Mouse (Mus musculus) ES-E14 (cell line): ENCODE results near the gene Dnah8. TPM values are rescaled to one million over a fixed set of nuclear protein-coding genes. Genes with fewer than 3 reads are reported as not detected.

Experiments used
- DNase-seq: peaks from one replicate; pipeline ENCODE4 v3.0.0-alpha.2; 2013; ENCODE audit warnings: low read depth, low spot score
- H3K27ac ChIP-seq: 2 replicates; pipeline ENCODE4 v1.5.1; 2012; ENCODE audit warnings: low read depth, mild to moderate bottlenecking, low read length, moderate library complexity, mixed read lengths; ENCODE audit not compliant: poor library complexity, insufficient read depth, severe bottlenecking
- H3K36me3 ChIP-seq: 2 replicates; pipeline ENCODE4 v1.6.1; 2012; ENCODE audit warnings: mild to moderate bottlenecking, low read length, moderate library complexity, mixed read lengths; ENCODE audit not compliant: control insufficient read depth, poor library complexity, insufficient read depth, severe bottlenecking
- H3K4me1 ChIP-seq, 2 experiments: fragments of 150-350 bp in 1 of 2; sonication (generic) in 1 of 2; 2 replicates each; pipeline ENCODE4 v1.6.1; 2012; ENCODE audit warnings: low read length in 2 of 2, mild to moderate bottlenecking in 1 of 2, mixed read lengths in 1 of 2; ENCODE audit not compliant: control insufficient read depth in 2 of 2, insufficient read depth in 2 of 2, poor library complexity in 1 of 2
- H3K4me3 ChIP-seq, 2 experiments: fragments of 150-350 bp in 1 of 2; sonication (generic) in 1 of 2; 2 replicates each; pipeline ENCODE4 v1.5.1; 2012; ENCODE audit warnings: low read length in 2 of 2, low read depth in 1 of 2, mild to moderate bottlenecking in 1 of 2, mixed read lengths in 1 of 2; ENCODE audit not compliant: insufficient read depth in 1 of 2, poor library complexity in 1 of 2, severe bottlenecking in 1 of 2
- H3K9ac ChIP-seq: 2 replicates; pipeline ENCODE4 v1.6.1; 2012; ENCODE audit warnings: low read depth, mild to moderate bottlenecking, low read length, mixed read lengths; ENCODE audit not compliant: poor library complexity, insufficient read depth, severe bottlenecking
- H3K9me3 ChIP-seq: fragments of 150-350 bp; sonication (generic); 2 replicates; pipeline ENCODE4 v1.6.1; 2012; ENCODE audit warnings: low read depth, mild to moderate bottlenecking, low read length; ENCODE audit not compliant: control insufficient read depth, insufficient read depth
- CHD2 ChIP-seq: IDR thresholded peaks from 2 replicates; pipeline ENCODE4 v1.6.1; 2014; ENCODE audit warnings: mild to moderate bottlenecking, low read depth, low read length, inconsistent platforms
- HCFC1 ChIP-seq: IDR thresholded peaks from 2 replicates; pipeline ENCODE4 v1.6.1; 2012; ENCODE audit warnings: low read length, inconsistent platforms, borderline replicate concordance; ENCODE audit not compliant: insufficient read depth
- MAFK ChIP-seq: IDR thresholded peaks from 2 replicates; pipeline ENCODE4 v1.6.1; 2014; ENCODE audit warnings: mild to moderate bottlenecking, low read depth, low read length, inconsistent platforms; ENCODE audit not compliant: insufficient read depth
- ZC3H11A ChIP-seq: IDR thresholded peaks from 2 replicates; pipeline ENCODE4 v1.6.1; 2012; ENCODE audit warnings: low read depth, mild to moderate bottlenecking, inconsistent platforms, low read length, borderline replicate concordance
- ZNF384 ChIP-seq: IDR thresholded peaks from 2 replicates; pipeline ENCODE4 v1.6.1; 2012; ENCODE audit warnings: low read depth, low read length, inconsistent platforms
- in situ Hi-C, 2 experiments: fragments of 600-800 bp; cut with MboI; formaldehyde crosslinking; loops; one replicate each; pipeline ENCODE4 v1.15.1; 2025; ENCODE audit warnings: low sequenced_read_pairs in 2 of 2, inconsistent platforms in 1 of 2; ENCODE audit not compliant: unreplicated experiment in 2 of 2
- total RNA-seq: library from RNA; depleted of rRNA; stranded (reverse); fragments of 300-350 nt; gene quantifications from 2 replicates; pipeline ENCODE4 v1.2.3, GENCODE M21; 2012

The Dnah8 gene
- total RNA-seq, 1 experiment, result 19.5 TPM

DNA sequence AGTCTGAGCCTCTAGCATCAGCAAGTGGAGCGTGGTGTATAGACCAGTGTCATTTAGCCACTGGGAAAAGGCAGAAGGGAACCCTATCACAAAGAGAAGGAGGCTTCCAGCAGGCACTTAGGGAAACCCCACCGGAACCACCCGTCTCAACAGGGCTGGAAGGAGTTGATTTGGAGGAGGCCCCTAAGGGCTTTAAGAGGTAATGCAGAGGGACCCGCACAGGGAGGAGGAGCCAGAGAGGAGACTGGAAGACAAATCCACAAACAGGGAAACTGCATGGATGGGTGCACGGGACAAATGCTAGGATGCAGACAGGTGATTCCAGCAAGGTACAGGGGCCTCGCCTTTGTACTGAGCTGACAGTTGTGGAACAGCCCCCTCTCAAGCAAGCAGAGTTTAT is 126.1 kb downstream of the Dnah8 start:
- in situ Hi-C loops, result no loop called here
- Histone ChIP-seq H3K9ac (no peak overlapping the region), H3K4me1 (no peaks in the 10 kb centered on the region), H3K36me3 (peaks cover 35% of the 10 kb centered on the region; the same call in 1 of the 2 replicates), H3K4me3 (no peak overlapping the region), H3K27ac (no peak overlapping the region), H3K9me3 (no peaks in the 10 kb centered on the region)
- DNase-seq, result no peak
- no peak for TF ChIP-seq MAFK
- TF ChIP-seq CHD2, result no peak
- no peak for TF ChIP-seq ZC3H11A
- no peak for TF ChIP-seq ZNF384

GRCm38 (mm10) chr17:30752370-30752818 is 128.2 kb downstream of the Dnah8 start:
- H3K4me1 ChIP-seq, result no peaks in the 10 kb centered on the region
- TF ChIP-seq MAFK, result no peak
- TF ChIP-seq ZNF384, result no peak
- TF ChIP-seq HCFC1, result no peak
- TF ChIP-seq ZC3H11A, result no peak
- TF ChIP-seq CHD2, result no peak
- no peaks in the 10 kb centered on the region for H3K9me3 ChIP-seq
- H3K36me3 ChIP-seq, result peaks cover 29% of the 10 kb centered on the region; the same call in 1 of the 2 replicates
- DNase-seq, result no peak
- in situ Hi-C loops, result no loop called here
- no peak overlapping the region for H3K27ac ChIP-seq
- no peak overlapping the region for H3K9ac ChIP-seq
- H3K4me3 ChIP-seq, result no peak overlapping the region

- no peak overlapping the region for H3K27ac ChIP-seq
- H3K9ac ChIP-seq, result no peak overlapping the region
- in situ Hi-C loops, result no loop called here
- H3K9me3 ChIP-seq, result no peaks in the 10 kb centered on the region
- TF ChIP-seq ZNF384 (no peak), HCFC1 (no peak), ZC3H11A (no peak), MAFK (no peak), CHD2 (no peak)
- no peak overlapping the region for H3K4me3 ChIP-seq
- H3K36me3 ChIP-seq, result peaks cover 28% of the 10 kb centered on the region; the same call in 1 of the 2 replicates
- DNase-seq, result no peak
- no peaks in the 10 kb centered on the region for H3K4me1 ChIP-seq
Observed at GRCm38 (mm10) chr17:30753201-30753600, 129.0 kb downstream of the Dnah8 start.

DNA sequence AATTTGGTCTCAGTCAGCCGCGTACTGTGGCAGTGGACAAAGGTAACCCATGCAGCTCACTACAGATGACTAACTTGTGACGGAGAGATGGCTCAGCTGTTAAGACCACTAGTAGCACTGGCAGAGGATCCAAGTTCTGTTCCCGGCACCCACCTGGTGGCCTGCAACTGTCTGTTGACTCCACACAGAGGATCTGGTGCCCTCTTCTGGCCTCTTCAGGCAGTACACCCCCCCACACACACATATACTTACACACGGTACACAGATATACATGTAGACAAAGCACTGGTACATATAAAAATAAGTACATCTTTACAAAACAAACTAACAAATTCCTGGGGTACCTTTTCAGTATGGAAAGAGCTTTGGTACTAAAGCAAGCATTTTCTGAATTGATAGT is 132.6 kb downstream of the Dnah8 start:
- Histone ChIP-seq H3K36me3 (peaks cover 31% of the 10 kb centered on the region; the same call in 1 of the 2 replicates), H3K27ac (no peak overlapping the region), H3K4me1 (no peaks in the 10 kb centered on the region), H3K4me3 (no peak overlapping the region), H3K9me3 (no peaks in the 10 kb centered on the region), H3K9ac (no peak overlapping the region)
- no peak for DNase-seq
- in situ Hi-C loops, result no loop called here
- TF ChIP-seq CHD2 (no peak), ZC3H11A (0 out of 2 replicates have a peak, but pooled peaks have one; percentile 7)

GRCm38 (mm10) chr17:30760307-30760706 is 136.2 kb downstream of the Dnah8 start:
- TF ChIP-seq ZNF384 (0 out of 2 replicates have a peak, but pooled peaks have one; percentile 13), MAFK (no peak)
- no peak overlapping the region for H3K9ac ChIP-seq
- in situ Hi-C loops, result no loop called here

More at GRCm38 (mm10) chr17:30760307-30760706, 136.2 kb downstream of the Dnah8 start:
- Histone ChIP-seq H3K9me3 (no peaks in the 10 kb centered on the region), H3K36me3 (peaks cover 20% of the 10 kb centered on the region; the same call in 1 of the 2 replicates), H3K4me1 (no peaks in the 10 kb centered on the region), H3K27ac (no peak overlapping the region), H3K4me3 (no peak overlapping the region)
- DNase-seq, result peak; percentile 43
